Mouse (Mus musculus) erythroblast, embryonic 14.5 days (primary cell): ENCODE data around the gene Hsd17b3.

Source experiments
- GATA1 ChIP-seq: IDR thresholded peaks from 2 replicates; pipeline ENCODE4 v1.6.1; 2012; ENCODE audit warnings: low read length, inconsistent platforms, mixed read lengths
- TAL1 ChIP-seq: IDR thresholded peaks from 3 replicates; pipeline ENCODE4 v1.6.1; 2012; ENCODE audit warnings: low read length, inconsistent platforms, mixed read lengths

DNA sequence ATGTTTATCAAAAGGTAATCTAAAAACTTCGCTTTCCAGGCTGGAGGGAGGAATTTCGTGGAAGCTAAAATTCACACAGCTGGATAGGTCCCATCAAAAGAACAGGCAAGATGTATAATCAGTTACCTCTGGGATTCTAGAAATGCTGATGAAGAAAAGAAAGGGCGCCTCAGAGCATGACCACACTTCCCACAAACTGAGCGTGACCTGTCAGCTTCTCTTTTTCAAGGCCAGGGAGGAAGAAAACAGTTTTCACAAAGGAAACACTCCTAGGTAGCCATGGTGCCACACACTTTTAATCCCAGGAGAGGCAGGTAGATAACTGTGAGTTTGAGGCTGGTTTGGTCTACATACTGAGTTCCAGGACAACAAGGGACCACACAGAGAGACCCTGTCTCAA lies 31.7 kb upstream of the Hsd17b3 start:
- TF ChIP-seq GATA1 (no peak), TAL1 (no peak)
